Mouse (Mus musculus) olfactory bulb, adult 2 months (tissue): Measurements from ENCODE around the gene Phlda2. TPM values are rescaled to one million over a fixed set of nuclear protein-coding genes. Genes with fewer than 3 reads are reported as not detected.
A peak's percentile ranks its signal among the peaks of the same experiment; 100 is the strongest.

Experiments
- H3K27ac ChIP-seq: fragments of 200-500 bp; 2 replicates; pipeline ENCODE4 v1.5.1; 2012; ENCODE audit warnings: low read depth, low read length; ENCODE audit not compliant: insufficient read depth
- H3K4me1 ChIP-seq: fragments of 200-500 bp; 2 replicates; pipeline ENCODE4 v1.6.1; 2012; ENCODE audit warnings: low read length; ENCODE audit not compliant: control insufficient read depth, insufficient read depth
- H3K4me3 ChIP-seq: fragments of 200-500 bp; 2 replicates; pipeline ENCODE4 v1.5.1; 2012; ENCODE audit warnings: mild to moderate bottlenecking, low read depth, low read length, moderate library complexity; ENCODE audit not compliant: insufficient read depth
- CTCF ChIP-seq: fragments of 200-500 bp; IDR thresholded peaks from 2 replicates; pipeline ENCODE4 v1.5.1; 2012; ENCODE audit warnings: low read depth, mild to moderate bottlenecking, low read length, moderate library complexity; ENCODE audit not compliant: insufficient read depth
- POLR2A ChIP-seq: fragments of 200-500 bp; IDR thresholded peaks from 2 replicates; pipeline ENCODE4 v1.6.1; 2012; ENCODE audit warnings: mild to moderate bottlenecking, low read depth, low read length, moderate library complexity; ENCODE audit not compliant: insufficient read depth
- WGBS: fragments of 180-500 bp; shearing (Covaris S2); methylation state at CpG from one replicate; pipeline ENCODE4 v1.1.7; 2018; 5-methylcytosine and 5-hydroxymethylcytosine counted together
- polyA plus RNA-seq: library from polyadenylated mRNA; stranded (reverse); fragments of >200 nt; gene quantifications from 2 replicates; pipeline ENCODE4 v1.2.4, GENCODE M21; 2012; ENCODE audit warnings: low replicate concordance; ENCODE audit not compliant: missing spikeins, insufficient read depth, insufficient read length

Phlda2 gene
- polyA plus RNA-seq, 1 experiment: not detected

- WGBS: 85% methylated on average over 2 of the region's 2 CpGs
Measured at GRCm38 (mm10) chr7:143533284-143533683, 30.3 kb upstream of the Phlda2 start.

GRCm38 (mm10) chr7:143532410-143532809 is 29.5 kb upstream of the Phlda2 start:
- TF ChIP-seq CTCF (no peak), POLR2A (no peak)
- H3K27ac ChIP-seq: no peak overlapping the region
- 84% methylated on average over 1 of the region's 1 CpGs for WGBS
- H3K4me1 ChIP-seq: no peaks in the 10 kb centered on the region
- H3K4me3 ChIP-seq: no peak overlapping the region

More at GRCm38 (mm10) chr7:143533284-143533683, 30.3 kb upstream of the Phlda2 start:
- Histone ChIP-seq H3K4me3 (no peak overlapping the region), H3K4me1 (no peaks in the 10 kb centered on the region), H3K27ac (no peak overlapping the region)
- TF ChIP-seq CTCF (no peak), POLR2A (no peak)

DNA sequence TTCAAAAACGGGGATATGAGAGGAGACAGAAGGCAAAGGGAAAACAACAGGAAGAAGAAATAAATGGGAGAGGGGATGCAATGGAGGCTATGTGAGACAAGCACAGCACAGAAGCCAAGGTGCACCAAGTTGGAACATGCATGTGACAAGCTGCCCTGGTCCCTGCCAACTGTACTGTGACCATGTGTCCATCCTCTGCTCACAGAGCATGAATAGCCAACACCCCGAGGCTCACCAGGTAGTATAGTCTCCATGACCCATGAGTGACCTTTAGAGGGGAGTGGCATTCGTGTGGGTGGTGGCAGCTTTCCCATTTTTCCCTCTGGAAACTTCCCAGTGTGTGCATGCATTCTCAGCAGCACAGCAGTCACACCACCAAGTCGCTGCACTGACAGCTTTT is 16.4 kb upstream of the Phlda2 start:
- Histone ChIP-seq H3K27ac (no peak overlapping the region), H3K4me3 (no peak overlapping the region), H3K4me1 (peaks cover 4% of the 10 kb centered on the region)
- TF ChIP-seq CTCF: no peak
- no peak for TF ChIP-seq POLR2A
- WGBS: 84% methylated on average over 4 of the region's 4 CpGs

DNA sequence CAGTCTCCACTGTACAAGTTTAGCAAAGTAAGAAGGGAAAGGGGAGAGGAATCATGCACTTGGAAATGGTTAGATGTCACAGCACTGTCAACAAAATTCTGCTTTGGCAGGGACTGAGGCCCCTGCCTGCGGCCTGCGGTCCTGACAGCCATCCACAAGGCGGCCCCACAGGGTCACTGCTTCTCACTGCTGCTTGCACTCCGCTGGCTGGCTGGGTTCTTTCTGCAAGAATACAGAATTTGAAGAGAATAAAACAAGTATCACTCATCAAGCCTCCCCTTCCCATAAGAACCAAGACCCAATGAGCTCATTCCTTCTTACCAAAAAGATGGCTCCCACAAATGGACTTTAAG is 11.4 kb upstream of the Phlda2 start:
- H3K27ac ChIP-seq: peak overlapping the region; percentile 69
- 60% methylated on average over 4 of the region's 4 CpGs for WGBS

DNA sequence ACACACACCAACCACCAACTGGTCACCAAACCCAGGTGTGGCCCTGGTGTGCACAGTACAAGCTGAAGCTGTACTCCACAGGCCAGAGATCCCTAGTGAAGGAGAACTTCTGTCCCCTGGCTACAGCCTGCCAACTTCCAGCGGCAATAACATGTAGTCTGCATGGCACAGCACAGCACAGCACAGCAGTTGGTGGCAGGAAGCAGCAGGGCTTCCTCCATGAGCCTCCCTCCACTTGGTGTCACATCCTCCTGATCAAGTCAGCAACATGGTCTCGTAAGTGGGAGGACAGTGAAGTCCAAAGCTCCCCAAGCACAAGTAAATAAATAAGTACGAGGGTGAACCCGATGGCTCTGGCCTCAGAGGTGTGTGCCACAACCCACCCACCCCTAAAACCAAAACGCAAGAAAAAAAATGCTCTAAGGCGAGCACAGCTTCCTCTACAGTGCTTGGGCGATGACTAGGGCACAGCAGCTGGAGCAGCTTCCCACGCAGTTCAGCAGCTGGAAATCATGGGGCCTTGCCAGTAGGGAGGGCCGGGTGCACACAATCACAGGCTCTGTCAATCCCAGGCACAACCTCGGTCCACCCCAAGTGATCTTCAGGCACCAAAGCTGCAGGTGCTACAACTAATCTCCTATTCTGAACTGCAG is 10.9 kb upstream of the Phlda2 start:
- Histone ChIP-seq H3K4me1 (peaks cover 18% of the 10 kb centered on the region), H3K27ac (peak overlapping the region; percentile 69), H3K4me3 (no peak overlapping the region)
- no peak for TF ChIP-seq POLR2A
- TF ChIP-seq CTCF: no peak
- WGBS: 34% methylated on average over 10 of the region's 10 CpGs

More for the DNA sequence above, 11.4 kb upstream of the Phlda2 start:
- Histone ChIP-seq H3K4me1 (peaks cover 18% of the 10 kb centered on the region), H3K4me3 (no peak overlapping the region)
- TF ChIP-seq POLR2A (no peak), CTCF (no peak)

DNA sequence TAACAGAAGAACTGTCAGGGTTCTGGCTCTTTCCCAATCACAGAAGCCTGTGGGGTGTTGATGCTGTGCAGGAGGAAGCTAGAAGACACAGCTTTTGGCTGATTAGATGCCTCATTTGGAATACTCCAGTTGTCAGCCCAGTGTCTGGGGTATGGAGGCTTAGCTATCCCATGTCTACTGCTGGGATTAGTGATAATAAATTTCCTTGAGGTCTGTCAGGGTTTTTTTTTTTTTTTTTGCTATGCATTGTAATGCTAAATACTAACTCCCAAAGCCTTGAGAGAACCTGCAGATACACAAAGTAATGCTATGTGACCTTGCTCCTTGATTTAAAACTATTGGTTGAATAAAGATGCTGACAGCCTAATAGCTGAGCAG is 8.4 kb upstream of the Phlda2 start:
- H3K27ac ChIP-seq: no peak overlapping the region
- TF ChIP-seq CTCF (no peak), POLR2A (no peak)
- peaks cover 18% of the 10 kb centered on the region for H3K4me1 ChIP-seq
- no peak overlapping the region for H3K4me3 ChIP-seq

- 87% methylated on average over 3 of the region's 3 CpGs for WGBS
Measured at GRCm38 (mm10) chr7:143510593-143511334, 7.8 kb upstream of the Phlda2 start.

GRCm38 (mm10) chr7:143509566-143509965 is 6.6 kb upstream of the Phlda2 start:
- no peak overlapping the region for H3K27ac ChIP-seq
- TF ChIP-seq POLR2A: no peak
- TF ChIP-seq CTCF: no peak
- H3K4me3 ChIP-seq: no peak overlapping the region
- 89% methylated on average over 1 of the region's 1 CpGs for WGBS
- peaks cover 15% of the 10 kb centered on the region for H3K4me1 ChIP-seq

More at GRCm38 (mm10) chr7:143510593-143511334, 7.8 kb upstream of the Phlda2 start:
- H3K4me3 ChIP-seq: no peak overlapping the region
- H3K27ac ChIP-seq: no peak overlapping the region
- no peak for TF ChIP-seq CTCF
- TF ChIP-seq POLR2A: no peak
- H3K4me1 ChIP-seq: peaks cover 18% of the 10 kb centered on the region

- TF ChIP-seq POLR2A: no peak
- TF ChIP-seq CTCF: no peak
- Histone ChIP-seq H3K4me1 (peaks cover 16% of the 10 kb centered on the region), H3K4me3 (no peak overlapping the region), H3K27ac (no peak overlapping the region)
- WGBS: 26% methylated on average over 7 of the region's 7 CpGs
Measured at GRCm38 (mm10) chr7:143506675-143507074, 3.7 kb upstream of the Phlda2 start.
